Mouse (Mus musculus) left cerebral cortex, adult 6 months (tissue): Measurements from ENCODE around the gene Ephx3. TPM values are rescaled to one million over a fixed set of nuclear protein-coding genes. Genes with fewer than 3 reads are reported as not detected.

Source experiments
- long read RNA-seq, 2 experiments: library from polyadenylated mRNA; unstranded; transcript quantifications; one replicate each; pipeline ENCODE4 v2.0.0; 2019 to 2020
- polyA plus RNA-seq: library from polyadenylated mRNA; unstranded; fragments of <200 nt; fragmentation: Nextera tagmentation; gene quantifications from 2 replicates; pipeline ENCODE4 v1.2.3, GENCODE M21; 2021

Ephx3 gene
- 0.09 and 0.12 TPM in 2 replicates for polyA plus RNA-seq
- long read RNA-seq, experiment 1, result 0 reads
- long read RNA-seq, experiment 2, result 0 reads

GRCm38 (mm10) chr17:32188863-32189636 lies at the start of gene Ephx3:
TSS of gene Ephx3 (minus strand) at chr17:32189549.

GRCm38 (mm10) chr17:32166687-32167086 lies 22.7 kb downstream of the Ephx3 start, which contains the start of gene Notch3:
TSS of gene Notch3 (minus strand) at chr17:32166852.

Other genes with a start within 250 kb of the Ephx3 start
- 4.6 and 6.4 TPM in 2 replicates for gene Rrp1b, start 153.4 kb downstream of the Ephx3 start, polyA plus RNA-seq
- 0.28 and 0.36 TPM in 2 replicates for gene Hsf2bp, start 153.2 kb downstream of the Ephx3 start, polyA plus RNA-seq
- 0.40 and 0.55 TPM in 2 replicates for gene Notch3, start 22.7 kb downstream of the Ephx3 start, polyA plus RNA-seq
- gene Brd4, start 95.2 kb upstream of the Ephx3 start, polyA plus RNA-seq, result 15.4 and 34.1 TPM in 2 replicates
- 8.0 and 9.0 TPM in 2 replicates for gene Akap8, start 131.7 kb upstream of the Ephx3 start, polyA plus RNA-seq
- gene Akap8l, start 161.1 kb upstream of the Ephx3 start, polyA plus RNA-seq, result 36.3 and 40.8 TPM in 2 replicates
- 11.0 and 16.4 TPM in 2 replicates for gene Wiz, start 199.9 kb upstream of the Ephx3 start, polyA plus RNA-seq
- 0.50 and 1.1 TPM in 2 replicates for gene Rasal3, start 214.0 kb upstream of the Ephx3 start, polyA plus RNA-seq
- not detected in 2 replicates for gene Pglyrp2, start 234.6 kb upstream of the Ephx3 start, polyA plus RNA-seq